Mouse (Mus musculus): Measurements from ENCODE around the gene Ccdc85b.
"Not testable (repeated sequence)": the region's sequence is repeated elsewhere in the genome, so short reads cannot be mapped to it uniquely, and the experiment has no call there.

The Ccdc85b gene

GRCm38 (mm10) chr19:5424092-5424781 is 33.5 kb downstream of the Ccdc85b start:
- DNase-seq (ENCODE audit: low spot score): no peak

- DNase-seq (ENCODE audit: low spot score): no peak
These were observed 34.1 kb downstream of the Ccdc85b start for GRCm38 (mm10) chr19:5423561-5423960.

GRCm38 (mm10) chr19:5422895-5423443 is 34.7 kb downstream of the Ccdc85b start:
- no peak for DNase-seq (ENCODE audit: low spot score)

- DNase-seq (ENCODE audit: low spot score): no peak
These were observed 35.4 kb downstream of the Ccdc85b start for GRCm38 (mm10) chr19:5422267-5422666.

- no peak for DNase-seq (ENCODE audit: low spot score)
These were observed 35.9 kb downstream of the Ccdc85b start for GRCm38 (mm10) chr19:5421784-5422183.

- no peak for DNase-seq (ENCODE audit: low spot score)
These were observed 37.1 kb downstream of the Ccdc85b start for GRCm38 (mm10) chr19:5420579-5420978.

- no peak for DNase-seq (ENCODE audit: low spot score)
These were observed 38.1 kb downstream of the Ccdc85b start for GRCm38 (mm10) chr19:5419630-5420029.

GRCm38 (mm10) chr19:5418750-5419466 is 38.8 kb downstream of the Ccdc85b start:
- DNase-seq (ENCODE audit: low spot score): no peak

GRCm38 (mm10) chr19:5414534-5414957 is 43.1 kb downstream of the Ccdc85b start:
- no peak for DNase-seq (ENCODE audit: low spot score)

GRCm38 (mm10) chr19:5413840-5414239 is 43.9 kb downstream of the Ccdc85b start:
- no peak for DNase-seq (ENCODE audit: low spot score)

GRCm38 (mm10) chr19:5411961-5412360 is 45.7 kb downstream of the Ccdc85b start:
- DNase-seq (ENCODE audit: low spot score): no peak

- no peak for DNase-seq (ENCODE audit: low spot score)
These were observed 47.1 kb downstream of the Ccdc85b start for GRCm38 (mm10) chr19:5410641-5411040.

- DNase-seq (ENCODE audit: low spot score): no peak
These were observed 48.6 kb downstream of the Ccdc85b start for GRCm38 (mm10) chr19:5409068-5409467.

GRCm38 (mm10) chr19:5408057-5409001 is 49.4 kb downstream of the Ccdc85b start:
- DNase-seq (ENCODE audit: low spot score): no peak

- DNase-seq (ENCODE audit: low spot score): no peak
These were observed 50.6 kb downstream of the Ccdc85b start for GRCm38 (mm10) chr19:5407133-5407532.

- DNase-seq (ENCODE audit: low spot score): not testable (repeated sequence)
These were observed 51.1 kb downstream of the Ccdc85b start for GRCm38 (mm10) chr19:5406531-5407126.

GRCm38 (mm10) chr19:5405924-5406323 is 51.8 kb downstream of the Ccdc85b start:
- no peak for DNase-seq (ENCODE audit: low spot score)
